8 mouse cellular contexts compared by ENCODE assay signal in the genomic region with DNA sequence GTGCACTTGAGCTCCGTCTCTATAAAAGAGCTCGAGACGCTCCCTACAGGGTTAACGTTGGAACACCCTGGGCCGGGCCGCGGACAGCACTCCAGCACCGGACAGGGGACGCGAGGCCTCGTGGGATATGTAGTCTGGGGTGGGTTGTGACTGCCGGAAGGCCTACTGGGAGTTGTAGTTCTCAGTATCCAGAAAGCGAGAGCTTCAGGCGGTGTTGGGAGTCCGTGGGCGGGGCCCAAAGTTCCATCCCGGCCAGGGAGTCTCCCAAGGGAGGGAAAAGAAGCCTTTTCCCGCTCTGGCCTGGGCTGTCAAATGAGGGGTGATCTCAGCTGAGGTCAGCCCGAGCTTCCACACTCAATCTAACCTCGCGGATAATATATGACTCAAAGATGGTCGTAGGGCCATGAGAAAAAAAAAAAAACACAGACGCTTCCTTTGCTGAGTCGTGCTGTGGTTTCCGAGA. TPM values are rescaled to one million over a fixed set of nuclear protein-coding genes. Genes with fewer than 3 reads are reported as not detected.
A peak's percentile ranks its signal among the peaks of the same experiment; 100 is the strongest.
DNase-seq lines count a peak whose midpoint lies in the region; ATAC-seq lines count a peak whose summit lies in the region.

No protein-coding gene starts in this region.

- H3K9me3 ChIP-seq in heart, embryonic 14.5 days (ENCODE audit: control insufficient read depth, low read length), result peaks cover 4% of the 10 kb centered on the region; the same call in 1 of the 2 replicates
- peaks cover 14% of the 10 kb centered on the region for H3K9me3 ChIP-seq in liver, embryonic 13.5 days (replicated peaks)
- H3K9me3 ChIP-seq in stomach, embryonic 16.5 days (replicated peaks; ENCODE audit: control insufficient read depth, low read length), result 0 out of 2 replicates have a peak, but pooled peaks cover 2% of the 10 kb centered on the region

- H3K9ac ChIP-seq in heart, embryonic 14.5 days (ENCODE audit: low read length), result peak overlapping the region; percentile 85
- peak overlapping the region; percentile 74 for H3K9ac ChIP-seq in liver, embryonic 13.5 days
- peak overlapping the region; percentile 81 for H3K9ac ChIP-seq in stomach, embryonic 16.5 days (ENCODE audit: low read length)

- H3K4me3 ChIP-seq in brown adipose tissue, adult 24 weeks (ENCODE audit: insufficient read depth, low read depth, low read length), result peak overlapping the region; percentile 64
- H3K4me3 ChIP-seq in heart, embryonic 14.5 days (ENCODE audit: control insufficient read depth in 1 of 2, insufficient read depth in 1 of 2, low read depth in 1 of 2, low read length in 2 of 2), result peak overlapping the region; percentile 61 to 78
- H3K4me3 ChIP-seq in liver, embryonic 13.5 days (replicated peaks), result peak overlapping the region; percentile 69
- H3K4me3 ChIP-seq in stomach, embryonic 16.5 days (replicated peaks; ENCODE audit: low read length), result peak overlapping the region; percentile 66

- peak overlapping the region; percentile 94 for H3K4me2 ChIP-seq in heart, embryonic 14.5 days (ENCODE audit: low read length)
- H3K4me2 ChIP-seq in liver, embryonic 13.5 days, result peak overlapping the region; percentile 83
- peak overlapping the region; percentile 64 for H3K4me2 ChIP-seq in stomach, embryonic 16.5 days (ENCODE audit: low read depth, low read length)

- DNase-seq in CD4-positive, CD25-positive, alpha-beta regulatory T cell, adult 2 months (ENCODE audit: low read depth, low spot score), result peak; percentile 90
- DNase-seq in fat pad, adult 2 months (ENCODE audit: extremely low read depth, low read depth, low spot score), result peak; percentile 78
- peak; percentile 97 for DNase-seq in kidney, postnatal 14 days
- peak; percentile 90 for DNase-seq in liver, embryonic 13.5 days
- DNase-seq in neural tube, embryonic 10.5 days (ENCODE audit: extremely low spot score, low spot score), result peak; percentile 89

- H3K27ac ChIP-seq in brown adipose tissue, adult 24 weeks (replicated peaks; ENCODE audit: low read depth, low read length), result peak overlapping the region; percentile 99
- peak overlapping the region; percentile 95 to 99 for H3K27ac ChIP-seq in heart, embryonic 14.5 days (replicated peaks in 1 of 2; ENCODE audit: control insufficient read depth in 1 of 2, insufficient read depth in 1 of 2, low read depth in 2 of 2, low read length in 2 of 2)
- H3K27ac ChIP-seq in liver, embryonic 13.5 days, result peak overlapping the region; percentile 86
- H3K27ac ChIP-seq in stomach, embryonic 16.5 days (ENCODE audit: low read length), result peak overlapping the region; percentile 90

- H3K27me3 ChIP-seq in heart, embryonic 14.5 days (ENCODE audit: control insufficient read depth, insufficient read depth, low read length), result no peaks in the 10 kb centered on the region
- H3K27me3 ChIP-seq in liver, embryonic 13.5 days, result no peaks in the 10 kb centered on the region
- H3K27me3 ChIP-seq in stomach, embryonic 16.5 days (ENCODE audit: control insufficient read depth, insufficient read depth, low read length), result no peaks in the 10 kb centered on the region

- H3K36me3 ChIP-seq in heart, embryonic 14.5 days (ENCODE audit: control insufficient read depth, insufficient read depth, low read length), result peaks cover 35% of the 10 kb centered on the region
- peaks cover 31% of the 10 kb centered on the region for H3K36me3 ChIP-seq in liver, embryonic 13.5 days
- H3K36me3 ChIP-seq in stomach, embryonic 16.5 days (ENCODE audit: control insufficient read depth, insufficient read depth, low read length), result peaks cover 27% of the 10 kb centered on the region

- peak; percentile 92 for ATAC-seq in heart, embryonic 14.5 days (ENCODE audit: insufficient number of reproducible peaks, insufficient read depth, low FRiP score, low read depth)
- ATAC-seq in liver, embryonic 13.5 days (ENCODE audit: low read depth), result peak; percentile 92
- ATAC-seq in stomach, embryonic 16.5 days (ENCODE audit: insufficient read depth, low FRiP score), result peak; percentile 95

- WGBS in heart, embryonic 14.5 days, result under 1% methylated on average over 25 of the region's 25 CpGs
- WGBS in liver, embryonic 13.5 days (ENCODE audit: insufficient replicate concordance), result under 1% methylated on average over 25 of the region's 25 CpGs
- under 1% methylated on average over 25 of the region's 25 CpGs for WGBS in stomach, embryonic 16.5 days

- peaks cover 17% of the 10 kb centered on the region for H3K4me1 ChIP-seq in brown adipose tissue, adult 24 weeks (ENCODE audit: control insufficient read depth, insufficient read depth, insufficient read length, low read length)
- peaks cover 20 to 35% of the 10 kb centered on the region in 2 experiments for H3K4me1 ChIP-seq in heart, embryonic 14.5 days (ENCODE audit: control insufficient read depth in 2 of 2, insufficient read depth in 2 of 2, low read length in 2 of 2)
- H3K4me1 ChIP-seq in liver, embryonic 13.5 days (replicated peaks), result peaks cover 40% of the 10 kb centered on the region
- peaks cover 27% of the 10 kb centered on the region for H3K4me1 ChIP-seq in stomach, embryonic 16.5 days (ENCODE audit: control insufficient read depth, insufficient read depth, low read length)

RNA-seq across cellular contexts. Expression of gene Zfp46, which starts 0.9 kb away (rescaled TPM):
- polyA plus RNA-seq in brown adipose tissue, adult 24 weeks (2012; ENCODE audit: insufficient read depth, insufficient read length, missing spikeins), result 3.9 and 6.9 TPM in 2 replicates
- polyA plus RNA-seq in heart, embryonic 14.5 days (2014; fragmentation: Nextera tagmentation; extraction: Ambion mirVana), result 23.1 and 27.6 TPM in 2 replicates
- 2.6 and 3.6 TPM in 2 replicates for polyA plus RNA-seq in liver, embryonic 13.5 days (2015; fragmentation: Nextera tagmentation; extraction: Ambion mirVana)
- polyA plus RNA-seq in stomach, embryonic 16.5 days (2015; fragmentation: Nextera tagmentation; extraction: Ambion mirVana), result 23.9 and 25.9 TPM in 2 replicates

RNA-seq across cellular contexts. Expression of gene Hnrnpr, which starts 25.4 kb away (rescaled TPM):
- 34.6 and 36.9 TPM in 2 replicates for polyA plus RNA-seq in brown adipose tissue, adult 24 weeks (2012; ENCODE audit: insufficient read depth, insufficient read length, missing spikeins)
- polyA plus RNA-seq in heart, embryonic 14.5 days (2014; fragmentation: Nextera tagmentation; extraction: Ambion mirVana), result 85.3 and 88.8 TPM in 2 replicates
- polyA plus RNA-seq in liver, embryonic 13.5 days (2015; fragmentation: Nextera tagmentation; extraction: Ambion mirVana), result 68.5 and 73.1 TPM in 2 replicates
- polyA plus RNA-seq in stomach, embryonic 16.5 days (2015; fragmentation: Nextera tagmentation; extraction: Ambion mirVana), result 119 and 121 TPM in 2 replicates

RNA-seq across cellular contexts. Expression of gene Tcea3, which starts 37.9 kb away (rescaled TPM):
- 10.3 and 11.6 TPM in 2 replicates for polyA plus RNA-seq in brown adipose tissue, adult 24 weeks (2012; ENCODE audit: insufficient read depth, insufficient read length, missing spikeins)
- 64.7 and 74.6 TPM in 2 replicates for polyA plus RNA-seq in heart, embryonic 14.5 days (2014; fragmentation: Nextera tagmentation; extraction: Ambion mirVana)
- polyA plus RNA-seq in liver, embryonic 13.5 days (2015; fragmentation: Nextera tagmentation; extraction: Ambion mirVana), result 12.9 and 13.6 TPM in 2 replicates
- polyA plus RNA-seq in stomach, embryonic 16.5 days (2015; fragmentation: Nextera tagmentation; extraction: Ambion mirVana), result 23.9 and 29.1 TPM in 2 replicates

Comparison
In these comparisons a context has a peak if more than half of its experiments do, and no peak if none do; other contexts are left out.
1. Peak in every context shown above with its lines: DNase-seq, ATAC-seq, H3K4me3 ChIP-seq and H3K27ac ChIP-seq.